Mouse (Mus musculus): ENCODE results near the gene Casp8. TPM values are rescaled to one million over a fixed set of nuclear protein-coding genes. Genes with fewer than 3 reads are reported as not detected.

Casp8 gene
- polyA plus RNA-seq, 1 experiment from 2014 or later, result 41.3 TPM

DNA sequence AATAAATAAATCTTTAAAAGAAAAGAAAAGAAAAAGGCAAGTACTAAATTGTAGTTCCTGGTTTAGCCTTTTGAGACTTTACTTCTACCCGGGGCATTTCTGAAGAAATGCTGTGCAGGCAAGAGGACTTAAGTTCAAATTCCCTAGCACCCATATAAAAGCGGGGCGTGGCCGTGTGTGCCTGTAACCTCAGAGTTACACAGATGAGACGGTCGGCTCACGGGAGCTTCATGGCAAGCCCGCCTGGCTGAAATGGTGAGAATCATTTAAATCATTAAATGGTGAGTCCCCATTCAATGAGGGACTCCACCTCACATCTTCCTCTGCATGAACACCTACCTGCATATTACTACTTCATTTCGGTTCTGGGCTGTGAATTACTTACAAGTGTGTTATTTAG lies 25.5 kb upstream of the Casp8 start:
- Histone ChIP-seq H3K27ac (ENCODE audit: low read depth, low read length) (no peak overlapping the region), H3K9ac (ENCODE audit: low read depth, low read length) (no peak overlapping the region), H3K4me3 (ENCODE audit: low read length) (no peak overlapping the region), H3K27me3 (ENCODE audit: control insufficient read depth, insufficient read depth, low read length) (no peaks in the 10 kb centered on the region), H3K4me1 (ENCODE audit: control insufficient read depth, insufficient read depth, low read length) (no peaks in the 10 kb centered on the region), H3K9me3 (ENCODE audit: control insufficient read depth, low read length) (no peaks in the 10 kb centered on the region), H3K36me3 (ENCODE audit: control insufficient read depth, insufficient read depth, low read length) (no peaks in the 10 kb centered on the region), H3K4me2 (replicated peaks; ENCODE audit: low read depth, low read length) (no peak overlapping the region)
- no peak for ATAC-seq (ENCODE audit: low FRiP score, low TSS enrichment)
- 58% methylated on average over 9 of the region's 9 CpGs for WGBS

- H3K27ac ChIP-seq (ENCODE audit: low read depth, low read length), result no peak overlapping the region
- no peak overlapping the region for H3K4me2 ChIP-seq (replicated peaks; ENCODE audit: low read depth, low read length)
- H3K9ac ChIP-seq (ENCODE audit: low read depth, low read length), result no peak overlapping the region
- H3K4me3 ChIP-seq (ENCODE audit: low read length), result no peak overlapping the region
- no peaks in the 10 kb centered on the region for H3K36me3 ChIP-seq (ENCODE audit: control insufficient read depth, insufficient read depth, low read length)
- H3K4me1 ChIP-seq (ENCODE audit: control insufficient read depth, insufficient read depth, low read length), result no peaks in the 10 kb centered on the region
- no peaks in the 10 kb centered on the region for H3K27me3 ChIP-seq (ENCODE audit: control insufficient read depth, insufficient read depth, low read length)
- WGBS, result 28% methylated on average over 7 of the region's 7 CpGs
- ATAC-seq (ENCODE audit: low FRiP score, low TSS enrichment), result no peak
- H3K9me3 ChIP-seq (ENCODE audit: control insufficient read depth, low read length), result no peaks in the 10 kb centered on the region
These were observed 25.0 kb upstream of the Casp8 start for GRCm38 (mm10) chr1:58770111-58770720.

- no peak for ATAC-seq (ENCODE audit: low FRiP score, low TSS enrichment)
- 74% methylated on average over 3 of the region's 3 CpGs for WGBS
- Histone ChIP-seq H3K4me3 (ENCODE audit: low read length) (no peak overlapping the region), H3K27ac (ENCODE audit: low read depth, low read length) (no peak overlapping the region), H3K9me3 (ENCODE audit: control insufficient read depth, low read length) (no peaks in the 10 kb centered on the region), H3K9ac (ENCODE audit: low read depth, low read length) (no peak overlapping the region), H3K4me2 (replicated peaks; ENCODE audit: low read depth, low read length) (no peak overlapping the region), H3K36me3 (ENCODE audit: control insufficient read depth, insufficient read depth, low read length) (no peaks in the 10 kb centered on the region), H3K27me3 (ENCODE audit: control insufficient read depth, insufficient read depth, low read length) (no peaks in the 10 kb centered on the region), H3K4me1 (ENCODE audit: control insufficient read depth, insufficient read depth, low read length) (no peaks in the 10 kb centered on the region)
These were observed 23.1 kb upstream of the Casp8 start for GRCm38 (mm10) chr1:58772084-58772483.

- Histone ChIP-seq H3K4me2 (replicated peaks; ENCODE audit: low read depth, low read length) (no peak overlapping the region), H3K4me3 (ENCODE audit: low read length) (no peak overlapping the region), H3K9me3 (ENCODE audit: control insufficient read depth, low read length) (0 out of 2 replicates have a peak, but pooled peaks cover 2% of the 10 kb centered on the region), H3K27ac (ENCODE audit: low read depth, low read length) (no peak overlapping the region), H3K4me1 (ENCODE audit: control insufficient read depth, insufficient read depth, low read length) (no peaks in the 10 kb centered on the region), H3K36me3 (ENCODE audit: control insufficient read depth, insufficient read depth, low read length) (no peaks in the 10 kb centered on the region), H3K9ac (ENCODE audit: low read depth, low read length) (no peak overlapping the region), H3K27me3 (ENCODE audit: control insufficient read depth, insufficient read depth, low read length) (no peaks in the 10 kb centered on the region)
- no peak for ATAC-seq (ENCODE audit: low FRiP score, low TSS enrichment)
These were observed 21.9 kb upstream of the Casp8 start for GRCm38 (mm10) chr1:58773280-58773679.

DNA sequence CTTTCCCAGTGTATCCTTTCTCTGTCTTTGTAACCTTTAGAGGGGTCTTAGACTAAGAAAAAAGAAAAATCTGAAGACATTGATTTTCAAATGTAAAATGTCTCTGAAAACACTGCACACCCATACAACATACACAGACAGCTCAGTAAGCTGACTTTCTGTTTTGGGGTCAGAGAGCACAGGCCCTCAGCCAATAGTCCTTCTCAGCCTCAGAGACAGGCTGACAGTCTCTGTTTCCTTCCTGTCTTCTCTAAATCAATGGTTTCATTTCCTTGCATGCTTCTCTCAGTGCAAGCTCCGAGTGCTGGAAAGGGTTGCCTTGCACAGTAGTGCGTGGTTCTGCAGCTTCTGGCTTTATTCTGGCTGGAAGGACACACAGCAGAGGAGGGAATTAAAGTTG lies 21.3 kb upstream of the Casp8 start:
- H3K27ac ChIP-seq (ENCODE audit: low read depth, low read length), result no peak overlapping the region
- H3K4me1 ChIP-seq (ENCODE audit: control insufficient read depth, insufficient read depth, low read length), result no peaks in the 10 kb centered on the region

DNA sequence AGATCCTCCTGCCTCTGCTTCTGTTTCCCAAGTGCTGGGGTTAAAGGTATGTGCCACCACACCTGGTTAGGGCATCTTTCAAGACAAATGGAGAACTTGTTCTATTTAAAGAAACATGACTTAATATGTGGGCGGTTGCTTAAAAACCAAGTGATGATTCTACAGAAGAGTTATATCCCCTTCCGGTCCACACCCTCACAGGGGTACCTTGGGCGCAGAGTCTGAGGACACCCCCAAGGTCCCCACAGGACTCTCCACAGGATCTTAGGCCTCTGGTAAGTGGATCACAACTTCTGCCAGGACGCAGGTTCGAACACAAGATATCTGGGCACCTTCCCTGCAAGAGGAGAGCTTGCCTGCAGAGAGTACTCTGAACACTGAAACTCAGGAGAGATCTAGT lies 19.8 kb upstream of the Casp8 start:
- no peaks in the 10 kb centered on the region for H3K27me3 ChIP-seq (ENCODE audit: control insufficient read depth, insufficient read depth, low read length)
- H3K27ac ChIP-seq (ENCODE audit: low read depth, low read length), result no peak overlapping the region
- no peak overlapping the region for H3K9ac ChIP-seq (ENCODE audit: low read depth, low read length)
- H3K4me3 ChIP-seq (ENCODE audit: low read length), result no peak overlapping the region
- H3K4me2 ChIP-seq (replicated peaks; ENCODE audit: low read depth, low read length), result no peak overlapping the region
- H3K4me1 ChIP-seq (ENCODE audit: control insufficient read depth, insufficient read depth, low read length), result no peaks in the 10 kb centered on the region
- ATAC-seq (ENCODE audit: low FRiP score, low TSS enrichment), result no peak
- 0 out of 2 replicates have a peak, but pooled peaks cover 2% of the 10 kb centered on the region for H3K9me3 ChIP-seq (ENCODE audit: control insufficient read depth, low read length)
- 97% methylated on average over 5 of the region's 5 CpGs for WGBS
- H3K36me3 ChIP-seq (ENCODE audit: control insufficient read depth, insufficient read depth, low read length), result no peaks in the 10 kb centered on the region

More for the DNA sequence above, 21.3 kb upstream of the Casp8 start:
- 0 out of 2 replicates have a peak, but pooled peaks cover 2% of the 10 kb centered on the region for H3K9me3 ChIP-seq (ENCODE audit: control insufficient read depth, low read length)
- no peak overlapping the region for H3K4me2 ChIP-seq (replicated peaks; ENCODE audit: low read depth, low read length)
- H3K9ac ChIP-seq (ENCODE audit: low read depth, low read length), result no peak overlapping the region
- H3K4me3 ChIP-seq (ENCODE audit: low read length), result no peak overlapping the region
- 63% methylated on average over 2 of the region's 2 CpGs for WGBS
- no peaks in the 10 kb centered on the region for H3K36me3 ChIP-seq (ENCODE audit: control insufficient read depth, insufficient read depth, low read length)
- no peaks in the 10 kb centered on the region for H3K27me3 ChIP-seq (ENCODE audit: control insufficient read depth, insufficient read depth, low read length)
- ATAC-seq (ENCODE audit: low FRiP score, low TSS enrichment), result no peak

- H3K4me1 ChIP-seq (ENCODE audit: control insufficient read depth, insufficient read depth, low read length), result no peaks in the 10 kb centered on the region
- no peaks in the 10 kb centered on the region for H3K36me3 ChIP-seq (ENCODE audit: control insufficient read depth, insufficient read depth, low read length)
- ATAC-seq (ENCODE audit: low FRiP score, low TSS enrichment), result no peak
- 100% methylated on average over 1 of the region's 1 CpGs for WGBS
- no peaks in the 10 kb centered on the region for H3K27me3 ChIP-seq (ENCODE audit: control insufficient read depth, insufficient read depth, low read length)
- H3K4me3 ChIP-seq (ENCODE audit: low read length), result no peak overlapping the region
- H3K9me3 ChIP-seq (ENCODE audit: control insufficient read depth, low read length), result 0 out of 2 replicates have a peak, but pooled peaks cover 2% of the 10 kb centered on the region
- H3K4me2 ChIP-seq (replicated peaks; ENCODE audit: low read depth, low read length), result no peak overlapping the region
- H3K9ac ChIP-seq (ENCODE audit: low read depth, low read length), result no peak overlapping the region
- no peak overlapping the region for H3K27ac ChIP-seq (ENCODE audit: low read depth, low read length)
These were observed 17.6 kb upstream of the Casp8 start for GRCm38 (mm10) chr1:58777583-58777982.

DNA sequence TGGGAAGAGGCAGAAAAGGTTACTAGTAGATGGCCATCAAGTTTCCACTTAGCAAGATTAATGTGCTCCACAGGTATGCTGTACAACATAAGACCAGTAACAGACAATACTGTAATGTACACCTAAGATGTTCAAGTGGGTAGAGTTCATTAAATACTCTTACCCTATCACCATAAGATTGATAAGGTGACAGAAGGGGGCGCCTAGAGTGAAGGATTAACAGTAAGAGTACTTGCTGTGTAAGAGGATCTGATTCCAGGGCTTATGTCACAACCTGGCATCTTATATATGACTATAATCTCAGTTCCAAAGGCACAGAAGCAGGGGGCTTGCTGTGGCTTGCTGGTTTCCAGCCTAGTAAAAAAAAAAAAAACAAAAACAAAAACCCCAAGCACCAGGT lies 16.9 kb upstream of the Casp8 start:
- Histone ChIP-seq H3K9me3 (ENCODE audit: control insufficient read depth, low read length) (0 out of 2 replicates have a peak, but pooled peaks cover 2% of the 10 kb centered on the region), H3K9ac (ENCODE audit: low read depth, low read length) (no peak overlapping the region), H3K4me1 (ENCODE audit: control insufficient read depth, insufficient read depth, low read length) (no peaks in the 10 kb centered on the region), H3K27me3 (ENCODE audit: control insufficient read depth, insufficient read depth, low read length) (no peaks in the 10 kb centered on the region), H3K27ac (ENCODE audit: low read depth, low read length) (no peak overlapping the region), H3K4me3 (ENCODE audit: low read length) (no peak overlapping the region), H3K4me2 (replicated peaks; ENCODE audit: low read depth, low read length) (no peak overlapping the region), H3K36me3 (ENCODE audit: control insufficient read depth, insufficient read depth, low read length) (no peaks in the 10 kb centered on the region)
- ATAC-seq (ENCODE audit: low FRiP score, low TSS enrichment), result no peak
- WGBS, result 7% methylated on average over 1 of the region's 1 CpGs

- Histone ChIP-seq H3K4me3 (ENCODE audit: low read length) (no peak overlapping the region), H3K9me3 (ENCODE audit: control insufficient read depth, low read length) (no peaks in the 10 kb centered on the region), H3K4me2 (replicated peaks; ENCODE audit: low read depth, low read length) (no peak overlapping the region), H3K9ac (ENCODE audit: low read depth, low read length) (no peak overlapping the region), H3K4me1 (ENCODE audit: control insufficient read depth, insufficient read depth, low read length) (no peaks in the 10 kb centered on the region), H3K36me3 (ENCODE audit: control insufficient read depth, insufficient read depth, low read length) (no peaks in the 10 kb centered on the region), H3K27me3 (ENCODE audit: control insufficient read depth, insufficient read depth, low read length) (no peaks in the 10 kb centered on the region), H3K27ac (ENCODE audit: low read depth, low read length) (no peak overlapping the region)
- WGBS, result 92% methylated on average over 2 of the region's 2 CpGs
- ATAC-seq (ENCODE audit: low FRiP score, low TSS enrichment), result no peak
These were observed 8.9 kb upstream of the Casp8 start for GRCm38 (mm10) chr1:58786276-58786675.

Data from kidney, embryonic 14.5 days (tissue).